11 mouse cellular contexts compared by ENCODE assay signal in genomic region chr1:128679005-128679980, GRCm38 (mm10).
A peak's percentile ranks its signal among the peaks of the same experiment; 100 is the strongest.
DNase-seq lines count a peak whose midpoint lies in the region; ATAC-seq and TF ChIP-seq lines count a peak whose summit lies in the region.
"Had no signal": no experiment of that assay in that cellular context is flagged by ENCODE, and none has a peak within 500 bp of the region (broad histone marks: within the 10 kb centered on the region; RNA-seq: fewer than 3 reads in every experiment).

No protein-coding gene starts in this region.

- H3K4me3 ChIP-seq in layer of hippocampus, adult 2 months = no peak overlapping the region
- H3K4me3 ChIP-seq in embryonic facial prominence, embryonic 13.5 days = no peak overlapping the region
- no peak overlapping the region for H3K4me3 ChIP-seq in hindbrain, embryonic 14.5 days (replicated peaks; ENCODE audit: low read length)
- H3K4me3 ChIP-seq in neural tube, embryonic 13.5 days = no peak overlapping the region
- H3K4me3 ChIP-seq: heart, embryonic 10.5 days had no signal

- H3K9me3 ChIP-seq in embryonic facial prominence, embryonic 13.5 days = no peaks in the 10 kb centered on the region
- no peaks in the 10 kb centered on the region for H3K9me3 ChIP-seq in hindbrain, embryonic 14.5 days (ENCODE audit: control insufficient read depth, low read length)
- no peaks in the 10 kb centered on the region for H3K9me3 ChIP-seq in neural tube, embryonic 13.5 days
- H3K9me3 ChIP-seq: heart, embryonic 10.5 days had no signal

- H3K27ac ChIP-seq in layer of hippocampus, adult 2 months = peak overlapping the region; percentile 62; the same call in 1 of the 2 replicates
- peak overlapping the region; percentile 63 for H3K27ac ChIP-seq in embryonic facial prominence, embryonic 13.5 days
- H3K27ac ChIP-seq in hindbrain, embryonic 14.5 days = peak overlapping the region; percentile 1; the same call in 1 of the 2 replicates
- H3K27ac ChIP-seq in neural tube, embryonic 13.5 days (replicated peaks) = 0 out of 2 replicates have a peak overlapping the region, but pooled peaks have one; percentile 30
- H3K27ac ChIP-seq: heart, embryonic 10.5 days had no signal

- intact Hi-C loops in heart, postnatal 25 days (cut with DNase I) = no loop called here
- intact Hi-C loops in heart, postnatal 10 days (cut with DNase I) = no loop called here

- H3K27me3 ChIP-seq in embryonic facial prominence, embryonic 13.5 days = no peaks in the 10 kb centered on the region
- H3K27me3 ChIP-seq in hindbrain, embryonic 14.5 days (ENCODE audit: control insufficient read depth, insufficient read depth, low read length) = no peaks in the 10 kb centered on the region
- H3K27me3 ChIP-seq in neural tube, embryonic 13.5 days = no peaks in the 10 kb centered on the region

- no peak for ATAC-seq in embryonic facial prominence, embryonic 13.5 days (ENCODE audit: insufficient number of reproducible peaks, insufficient read depth, low FRiP score, low TSS enrichment, low read depth)
- ATAC-seq in hindbrain, embryonic 14.5 days (ENCODE audit: low FRiP score) = no peak
- ATAC-seq in neural tube, embryonic 13.5 days (ENCODE audit: low read depth) = no peak
- ATAC-seq: CD4-positive, CD25-positive, alpha-beta regulatory T cell, adult 4 months had no signal

- H3K36me3 ChIP-seq in embryonic facial prominence, embryonic 13.5 days = no peaks in the 10 kb centered on the region
- no peaks in the 10 kb centered on the region for H3K36me3 ChIP-seq in hindbrain, embryonic 14.5 days (replicated peaks; ENCODE audit: control insufficient read depth, insufficient read depth)
- H3K36me3 ChIP-seq in neural tube, embryonic 13.5 days = no peaks in the 10 kb centered on the region
- H3K36me3 ChIP-seq: heart, embryonic 10.5 days had no signal

- peak overlapping the region; percentile 24 for H3K4me2 ChIP-seq in embryonic facial prominence, embryonic 13.5 days
- H3K4me2 ChIP-seq in hindbrain, embryonic 14.5 days (replicated peaks) = no peak overlapping the region
- H3K4me2 ChIP-seq in neural tube, embryonic 13.5 days = no peak overlapping the region

- TF ChIP-seq CTCF in layer of hippocampus, adult 2 months (conservative IDR thresholded peaks at IDR 0.05) = no peak

- 33% methylated on average over 18 of the region's 18 CpGs for WGBS in embryonic facial prominence, embryonic 13.5 days
- WGBS in hindbrain, embryonic 14.5 days = 31% methylated on average over 18 of the region's 18 CpGs
- 39% methylated on average over 18 of the region's 18 CpGs for WGBS in neural tube, embryonic 13.5 days

- H3K4me1 ChIP-seq in embryonic facial prominence, embryonic 13.5 days = peaks cover 19% of the 10 kb centered on the region
- 0 out of 2 replicates have a peak, but pooled peaks cover 6% of the 10 kb centered on the region for H3K4me1 ChIP-seq in hindbrain, embryonic 14.5 days (replicated peaks; ENCODE audit: control insufficient read depth, insufficient read depth, low read length)
- peaks cover 16% of the 10 kb centered on the region; the same call in 1 of the 2 replicates for H3K4me1 ChIP-seq in neural tube, embryonic 13.5 days (replicated peaks)

- 0 out of 2 replicates have a peak overlapping the region, but pooled peaks have one; percentile 23 for H3K9ac ChIP-seq in embryonic facial prominence, embryonic 13.5 days
- H3K9ac ChIP-seq in hindbrain, embryonic 14.5 days = no peak overlapping the region
- H3K9ac ChIP-seq in neural tube, embryonic 13.5 days = no peak overlapping the region

- DNase-seq in layer of hippocampus, adult 2 months (ENCODE audit: low spot score in 2 of 2) = peak in 1 of 2 experiments; percentile 32
- no peak for DNase-seq in layer of hippocampus, adult 11-12 months (ENCODE audit: low spot score)
- no peak for DNase-seq in hindbrain, embryonic 14.5 days (ENCODE audit: low spot score)
- DNase-seq in heart, postnatal 25 days (ENCODE audit: low spot score) = no peak
- DNase-seq in heart, postnatal 10 days = no peak
- no peak for DNase-seq in adrenal gland, postnatal 4 days (ENCODE audit: low spot score in 2 of 2)
- DNase-seq: kidney, adult 9 months had no signal

Comparison
In these comparisons a context has a peak if more than half of its experiments do, and no peak if none do; other contexts are left out.
1. H3K27ac ChIP-seq: peak in every context shown above with its lines; median percentile 63 in embryonic facial prominence, embryonic 13.5 days; 62 in layer of hippocampus, adult 2 months; 30 in neural tube, embryonic 13.5 days; 1 in hindbrain, embryonic 14.5 days.